Mouse (Mus musculus) G1E (cell line): ENCODE measurements around the gene Dnase2a.

ENCODE experiments used
- CTCF ChIP-seq: IDR thresholded peaks from 2 replicates; pipeline ENCODE4 v1.5.1; 2012; ENCODE audit warnings: low read depth, low read length, inconsistent platforms, mixed read lengths
- POLR2AphosphoS5 ChIP-seq: IDR thresholded peaks from 2 replicates; pipeline ENCODE4 v1.6.1; 2012; ENCODE audit warnings: low read depth, low read length, inconsistent platforms; ENCODE audit not compliant: insufficient replicate concordance

DNA sequence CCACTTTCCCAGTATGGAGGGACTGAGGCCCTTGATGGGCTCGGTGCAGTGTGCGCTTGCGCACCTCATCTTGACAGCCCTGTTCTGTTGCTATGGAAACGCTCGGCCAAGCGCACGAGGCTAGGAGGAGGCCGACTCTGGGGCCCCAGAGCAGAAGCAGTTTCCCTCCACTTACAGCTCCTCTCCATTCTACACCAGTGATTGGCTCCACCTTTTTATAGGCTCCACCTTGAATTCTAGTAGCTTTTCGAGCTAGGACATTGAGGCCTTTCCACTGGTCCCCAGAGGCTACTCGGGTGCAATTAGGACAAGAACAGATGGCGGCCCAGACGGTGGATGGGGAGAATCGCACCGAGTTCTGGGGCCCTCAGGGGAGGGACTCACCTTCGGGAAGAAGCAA, 26.5 kb downstream of the Dnase2a start:
- TF ChIP-seq CTCF (no peak), POLR2AphosphoS5 (no peak)
